Mouse (Mus musculus) thymus, adult 2 months (tissue): ENCODE data around the gene Gh. TPM values are rescaled to one million over a fixed set of nuclear protein-coding genes. Genes with fewer than 3 reads are reported as not detected.

ENCODE experiments used
- DNase-seq: peaks from one replicate; pipeline ENCODE4 v3.0.0; 2021
- H3K27ac ChIP-seq: fragments of 200-500 bp; 2 replicates; pipeline ENCODE4 v1.5.1; 2012; ENCODE audit warnings: low read length, control low read depth; ENCODE audit not compliant: control insufficient read depth, insufficient read depth
- H3K27me3 ChIP-seq: fragments of 200-500 bp; 2 replicates; pipeline ENCODE4 v1.6.1; 2012; ENCODE audit warnings: mild to moderate bottlenecking, low read length, moderate library complexity, mixed read lengths; ENCODE audit not compliant: control insufficient read depth, insufficient read depth
- H3K36me3 ChIP-seq: fragments of 200-500 bp; 2 replicates; pipeline ENCODE4 v1.6.1; 2012; ENCODE audit warnings: mild to moderate bottlenecking, low read length, moderate library complexity; ENCODE audit not compliant: control insufficient read depth, insufficient read depth
- H3K4me1 ChIP-seq: fragments of 200-500 bp; replicated peaks from 2 replicates; pipeline ENCODE4 v1.6.1; 2012; ENCODE audit warnings: low read length; ENCODE audit not compliant: control insufficient read depth, insufficient read depth
- H3K4me3 ChIP-seq: fragments of 200-500 bp; 2 replicates; pipeline ENCODE4 v1.5.1; 2012; ENCODE audit warnings: mild to moderate bottlenecking, low read length, control low read depth, moderate library complexity; ENCODE audit not compliant: control insufficient read depth, insufficient read depth
- CTCF ChIP-seq: fragments of 200-500 bp; IDR thresholded peaks from 2 replicates; pipeline ENCODE4 v1.5.1; 2012; ENCODE audit warnings: mild to moderate bottlenecking, control low read depth, low read length, moderate library complexity, borderline replicate concordance; ENCODE audit not compliant: control insufficient read depth, poor library complexity, insufficient read depth; ENCODE audit errors: extremely low read depth
- POLR2A ChIP-seq: fragments of 200-500 bp; IDR thresholded peaks from 2 replicates; pipeline ENCODE4 v1.6.1; 2012; ENCODE audit warnings: mild to moderate bottlenecking, low read length, control low read depth, moderate library complexity; ENCODE audit not compliant: control insufficient read depth, poor library complexity, insufficient read depth; ENCODE audit errors: extremely low read depth
- WGBS: fragments of 180-500 bp; shearing (Covaris S2); methylation state at CpG from one replicate; pipeline ENCODE4 v1.1.7; 2018; 5-methylcytosine and 5-hydroxymethylcytosine counted together
- polyA plus RNA-seq: library from polyadenylated mRNA; depleted of rRNA; stranded (reverse); fragments of >200 nt; gene quantifications from 2 replicates; pipeline ENCODE4 v1.2.3, GENCODE M21; 2012; rRNA removed

The Gh gene
- polyA plus RNA-seq, 1 experiment, result 1.7 TPM

- no peak for DNase-seq
- Histone ChIP-seq H3K27me3 (no peaks in the 10 kb centered on the region), H3K4me1 (peaks cover 2% of the 10 kb centered on the region; the same call in 1 of the 2 replicates), H3K27ac (no peak overlapping the region), H3K36me3 (peaks cover 54% of the 10 kb centered on the region), H3K4me3 (no peak overlapping the region)
- WGBS, result 90% methylated on average over 14 of the region's 14 CpGs
- TF ChIP-seq CTCF (no peak), POLR2A (no peak)
These were observed 40.7 kb downstream of the Gh start for GRCm38 (mm10) chr11:106260826-106261450.

- Histone ChIP-seq H3K36me3 (peaks cover 24% of the 10 kb centered on the region), H3K27me3 (no peaks in the 10 kb centered on the region), H3K4me1 (peaks cover 9% of the 10 kb centered on the region), H3K27ac (no peak overlapping the region), H3K4me3 (no peak overlapping the region)
- TF ChIP-seq CTCF, result no peak
- no peak for TF ChIP-seq POLR2A
- 84% methylated on average over 5 of the region's 5 CpGs for WGBS
- DNase-seq, result no peak
These were observed 44.9 kb downstream of the Gh start for GRCm38 (mm10) chr11:106256775-106257174.

- peaks cover 9% of the 10 kb centered on the region for H3K4me1 ChIP-seq
- H3K27ac ChIP-seq, result no peak within 1 kb of the TSS
- DNase-seq, result peak; percentile 99
- no peaks in the 10 kb centered on the region for H3K27me3 ChIP-seq
- peaks cover 22% of the 10 kb centered on the region for H3K36me3 ChIP-seq
- under 1% methylated on average over 42 of the region's 42 CpGs for WGBS
- peak within 1 kb of the TSS; percentile 53 for H3K4me3 ChIP-seq
- TF ChIP-seq CTCF (peak; percentile 69; the same call in 1 of the 2 replicates), POLR2A (peak; percentile 69)
These were observed 45.8 kb downstream of the Gh start, which contains the start of the genes Ftsj3 and Psmc5 for GRCm38 (mm10) chr11:106255685-106256451. TSS of gene Ftsj3 (minus strand) at chr11:106256079. TSS of gene Psmc5 (plus strand) at chr11:106256154.

GRCm38 (mm10) chr11:106255174-106255573, 46.5 kb downstream of the Gh start:
- no peak for DNase-seq
- peaks cover 26% of the 10 kb centered on the region for H3K36me3 ChIP-seq
- H3K27me3 ChIP-seq, result no peaks in the 10 kb centered on the region
- peaks cover 9% of the 10 kb centered on the region for H3K4me1 ChIP-seq
- no peak overlapping the region for H3K27ac ChIP-seq
- peak overlapping the region; percentile 53 for H3K4me3 ChIP-seq
- WGBS, result 3% methylated on average over 22 of the region's 22 CpGs
- no peak for TF ChIP-seq CTCF
- 0 out of 2 replicates have a peak, but pooled peaks have one; percentile 40 for TF ChIP-seq POLR2A

- Histone ChIP-seq H3K4me3 (no peak overlapping the region), H3K36me3 (peaks cover 30% of the 10 kb centered on the region), H3K4me1 (peaks cover 9% of the 10 kb centered on the region), H3K27ac (no peak overlapping the region), H3K27me3 (no peaks in the 10 kb centered on the region)
- no peak for DNase-seq
- TF ChIP-seq POLR2A, result no peak
- TF ChIP-seq CTCF, result no peak
- WGBS, result 18% methylated on average over 2 of the region's 2 CpGs
These were observed 46.9 kb downstream of the Gh start for GRCm38 (mm10) chr11:106254767-106255166.

Other genes starting within 250 kb of the Gh start
- gene Taco1, start 235.8 kb downstream of the Gh start, polyA plus RNA-seq, result 14.9 and 18.4 TPM in 2 replicates
- gene Map3k3, start 217.3 kb downstream of the Gh start, polyA plus RNA-seq, result 45.6 and 46.0 TPM in 2 replicates
- not detected in 2 replicates for gene Gm10840, start 141.0 kb downstream of the Gh start, polyA plus RNA-seq
- 569 and 594 TPM in 2 replicates for gene Limd2, start 141.0 kb downstream of the Gh start, polyA plus RNA-seq
- gene Strada, start 99.7 kb downstream of the Gh start, polyA plus RNA-seq, result 40.3 and 40.5 TPM in 2 replicates
- gene Ccdc47, start 85.5 kb downstream of the Gh start, polyA plus RNA-seq, result 15.5 and 16.9 TPM in 2 replicates
- gene Ddx42, start 84.9 kb downstream of the Gh start, polyA plus RNA-seq, result 16.7 and 19.9 TPM in 2 replicates
- 23.7 and 25.3 TPM in 2 replicates for gene Ftsj3, start 45.8 kb downstream of the Gh start, polyA plus RNA-seq
- 53.9 and 56.1 TPM in 2 replicates for gene Psmc5, start 45.7 kb downstream of the Gh start, polyA plus RNA-seq
- gene Smarcd2, start 28.9 kb downstream of the Gh start, polyA plus RNA-seq, result 552 and 570 TPM in 2 replicates
- gene Tcam1, start 25.2 kb downstream of the Gh start, polyA plus RNA-seq, result 0.42 and 0.47 TPM in 2 replicates
- gene Cd79b, start 12.9 kb upstream of the Gh start, polyA plus RNA-seq, result 33.2 and 39.6 TPM in 2 replicates
- 0.92 and 1.2 TPM in 2 replicates for gene Scn4a, start 51.4 kb upstream of the Gh start, polyA plus RNA-seq
- gene Prr29, start 63.6 kb upstream of the Gh start, polyA plus RNA-seq, result 30.1 and 31.1 TPM in 2 replicates
- gene Icam2, start 86.2 kb upstream of the Gh start, polyA plus RNA-seq, result 185 and 222 TPM in 2 replicates
- gene Ern1, start 186.0 kb upstream of the Gh start, polyA plus RNA-seq, result 18.1 and 21.9 TPM in 2 replicates